Mouse (Mus musculus) heart, postnatal 0 days (tissue): Measurements from ENCODE around the gene Cmtm8.

Experiments used
- CTCF ChIP-seq: IDR thresholded peaks from 2 replicates; pipeline ENCODE4 v1.5.1; 2016; ENCODE audit warnings: antibody characterized with exemption, control low read depth, low read depth
- EP300 ChIP-seq: IDR thresholded peaks from 2 replicates; pipeline ENCODE4 v1.6.1; 2016; ENCODE audit warnings: antibody characterized with exemption, low read depth

DNA sequence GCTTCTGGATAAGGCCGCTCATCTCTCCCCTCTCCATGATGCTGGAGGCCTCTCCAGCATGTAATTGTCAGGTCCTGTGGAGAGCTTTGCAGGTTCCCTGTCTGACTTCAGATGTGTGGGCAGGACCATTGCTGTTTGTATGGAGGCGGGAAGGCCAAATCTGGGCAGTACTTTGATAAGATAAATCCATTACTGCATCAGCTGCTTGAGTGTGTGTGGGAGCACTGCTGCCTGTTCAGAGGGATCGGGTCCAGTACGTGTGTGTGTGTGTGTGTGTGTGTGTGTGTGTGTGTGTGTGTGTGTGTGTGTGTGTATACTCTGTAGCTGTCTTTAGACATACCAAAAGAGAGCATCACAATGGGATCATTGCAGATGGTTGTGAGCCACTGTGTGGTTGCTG is 98.8 kb downstream of the Cmtm8 start:
- TF ChIP-seq CTCF = no peak
- TF ChIP-seq EP300 = no peak
